Mouse (Mus musculus): ENCODE results near the gene Akt3. TPM values are rescaled to one million over a fixed set of nuclear protein-coding genes. Genes with fewer than 3 reads are reported as not detected.

Gene Akt3
- polyA plus RNA-seq, 1 experiment from 2014 or later: 9.8 TPM

DNA sequence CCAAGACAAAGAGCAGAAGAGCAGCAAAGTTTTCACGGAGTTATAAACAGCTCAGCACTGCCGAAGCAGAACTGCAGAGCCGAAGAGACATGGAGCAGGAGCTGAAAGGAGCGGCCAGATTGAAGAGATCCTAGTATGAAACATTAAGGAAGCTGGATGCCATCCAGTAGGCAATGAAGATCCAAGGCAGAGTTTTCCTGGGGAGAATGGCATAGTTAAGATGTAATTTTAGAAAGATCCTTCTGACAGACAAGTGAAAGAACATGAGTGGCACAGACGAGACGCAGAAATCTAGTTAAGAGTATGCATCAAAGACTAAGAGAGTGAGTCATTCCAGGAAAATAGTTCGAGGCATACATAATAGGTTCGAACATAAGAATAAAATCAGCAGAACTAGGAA, 131.3 kb downstream of the Akt3 start:
- Histone ChIP-seq H3K4me2 (replicated peaks) (no peak overlapping the region), H3K9me3 (no peaks in the 10 kb centered on the region), H3K27me3 (no peaks in the 10 kb centered on the region), H3K27ac (no peak overlapping the region), H3K4me1 (no peaks in the 10 kb centered on the region), H3K9ac (no peak overlapping the region), H3K4me3 (no peak overlapping the region), H3K36me3 (no peaks in the 10 kb centered on the region)
- no peak for ATAC-seq (ENCODE audit: insufficient number of reproducible peaks, insufficient read depth, low FRiP score, low TSS enrichment)
- WGBS: 79% methylated on average over 8 of the region's 8 CpGs

DNA sequence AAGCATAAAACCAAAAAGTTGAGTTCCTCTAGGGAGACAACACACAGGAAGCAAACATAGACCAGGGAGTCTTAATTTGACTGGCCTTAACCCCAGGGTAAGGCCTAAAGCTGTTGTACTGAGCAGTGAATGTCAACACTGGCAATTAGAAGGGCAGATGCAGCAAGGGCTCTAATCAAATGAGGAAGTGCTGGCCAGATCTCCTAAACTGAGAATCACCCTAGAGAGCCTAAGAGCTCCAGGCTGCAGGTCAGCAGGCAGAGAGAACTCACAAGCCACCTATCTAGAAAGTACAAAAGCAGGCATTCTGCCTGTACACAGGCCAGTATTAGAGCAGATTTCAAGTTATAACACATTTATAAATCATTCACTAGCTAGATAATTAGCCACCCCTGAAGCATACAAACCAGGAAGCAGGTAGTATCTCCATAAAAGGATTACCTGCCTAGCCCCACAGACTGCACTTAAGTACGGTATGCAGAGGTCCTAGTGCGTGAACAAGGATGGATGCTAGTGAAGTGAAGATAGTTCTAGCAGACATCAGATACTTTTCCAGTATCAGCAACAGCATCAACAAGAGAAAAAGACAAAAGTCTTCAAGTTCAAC, 147.2 kb downstream of the Akt3 start:
- no peaks in the 10 kb centered on the region for H3K36me3 ChIP-seq
- H3K4me3 ChIP-seq: no peak overlapping the region
- H3K9me3 ChIP-seq: no peaks in the 10 kb centered on the region
- H3K27me3 ChIP-seq: no peaks in the 10 kb centered on the region
- no peak overlapping the region for H3K9ac ChIP-seq
- H3K27ac ChIP-seq: no peak overlapping the region
- WGBS: 88% methylated on average over 2 of the region's 2 CpGs
- no peak overlapping the region for H3K4me2 ChIP-seq (replicated peaks)
- H3K4me1 ChIP-seq: no peaks in the 10 kb centered on the region
- no peak for ATAC-seq (ENCODE audit: insufficient number of reproducible peaks, insufficient read depth, low FRiP score, low TSS enrichment)

DNA sequence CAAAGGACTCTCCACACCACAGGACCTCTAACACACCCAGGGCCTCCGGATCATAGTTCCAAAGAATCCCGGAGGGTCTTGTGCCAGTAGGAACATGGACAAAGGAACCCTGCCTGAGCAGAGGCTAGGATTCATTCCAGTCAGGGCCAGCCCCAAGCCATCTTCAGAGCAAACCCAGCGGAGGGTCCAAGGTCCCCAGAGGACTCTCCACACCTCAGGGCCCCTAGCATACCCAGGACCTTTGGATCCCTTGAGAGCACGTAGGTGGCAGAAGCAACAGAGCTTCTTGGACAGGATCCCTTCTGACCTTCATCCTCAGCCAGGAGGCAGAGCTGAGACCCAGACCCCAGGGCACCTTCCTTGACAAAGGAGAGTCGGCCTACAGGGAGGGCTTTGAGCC, 167.5 kb downstream of the Akt3 start:
- no peak overlapping the region for H3K27ac ChIP-seq
- 86% methylated on average over 5 of the region's 5 CpGs for WGBS
- ATAC-seq (ENCODE audit: insufficient number of reproducible peaks, insufficient read depth, low FRiP score, low TSS enrichment): no peak

DNA sequence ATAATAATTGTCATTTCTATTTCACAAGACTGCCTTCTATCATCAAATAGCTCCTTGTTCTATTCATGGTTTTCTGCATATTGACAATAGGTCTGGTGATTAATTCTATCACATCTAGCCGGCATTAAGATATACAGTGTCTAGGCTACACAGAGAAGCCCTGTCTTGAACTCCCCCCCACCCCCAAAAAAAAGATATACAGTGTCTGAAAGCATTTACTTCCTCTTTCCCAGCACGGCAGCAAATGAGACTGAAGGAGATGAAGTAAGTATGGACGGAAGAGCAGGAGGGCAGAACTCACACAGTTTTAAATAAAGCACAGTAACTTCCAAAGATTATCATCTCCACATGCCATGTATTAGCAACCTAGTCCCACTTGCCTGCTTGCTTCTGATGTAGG, 168.5 kb downstream of the Akt3 start:
- Histone ChIP-seq H3K4me1 (no peaks in the 10 kb centered on the region), H3K36me3 (no peaks in the 10 kb centered on the region), H3K9ac (no peak overlapping the region), H3K27ac (no peak overlapping the region), H3K9me3 (no peaks in the 10 kb centered on the region), H3K4me3 (no peak overlapping the region), H3K4me2 (replicated peaks) (no peak overlapping the region), H3K27me3 (no peaks in the 10 kb centered on the region)
- ATAC-seq (ENCODE audit: insufficient number of reproducible peaks, insufficient read depth, low FRiP score, low TSS enrichment): no peak
- WGBS: 69% methylated on average over 3 of the region's 3 CpGs

More for the DNA sequence above, 167.5 kb downstream of the Akt3 start:
- no peaks in the 10 kb centered on the region for H3K9me3 ChIP-seq
- H3K4me2 ChIP-seq (replicated peaks): no peak overlapping the region
- no peaks in the 10 kb centered on the region for H3K4me1 ChIP-seq
- H3K4me3 ChIP-seq: no peak overlapping the region
- H3K27me3 ChIP-seq: no peaks in the 10 kb centered on the region
- H3K36me3 ChIP-seq: no peaks in the 10 kb centered on the region; the same call in 1 of the 2 replicates
- no peak overlapping the region for H3K9ac ChIP-seq

DNA sequence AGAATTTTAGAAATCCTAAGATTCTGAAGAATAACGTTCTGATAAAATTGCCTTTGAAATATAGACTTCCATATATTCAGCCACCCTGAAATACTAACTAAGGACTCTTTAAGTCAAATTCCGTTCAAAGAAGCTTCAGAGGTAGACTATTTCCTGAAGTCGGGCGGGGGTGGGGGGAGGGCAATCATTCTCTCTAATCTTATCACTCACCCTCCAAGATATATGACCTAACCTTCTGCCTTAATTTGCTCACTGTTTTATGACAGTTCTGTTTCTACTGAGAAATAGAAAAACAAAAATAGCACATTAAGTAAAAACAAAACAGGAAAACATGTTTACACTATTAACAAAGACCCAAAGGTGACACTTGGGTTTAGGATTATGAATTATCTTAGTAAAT, 169.0 kb downstream of the Akt3 start:
- H3K36me3 ChIP-seq: no peaks in the 10 kb centered on the region
- H3K9me3 ChIP-seq: no peaks in the 10 kb centered on the region
- no peaks in the 10 kb centered on the region for H3K27me3 ChIP-seq
- ATAC-seq (ENCODE audit: insufficient number of reproducible peaks, insufficient read depth, low FRiP score, low TSS enrichment): no peak
- no peak overlapping the region for H3K4me2 ChIP-seq (replicated peaks)
- 79% methylated on average over 4 of the region's 4 CpGs for WGBS
- H3K4me3 ChIP-seq: no peak overlapping the region
- no peaks in the 10 kb centered on the region for H3K4me1 ChIP-seq
- no peak overlapping the region for H3K27ac ChIP-seq
- no peak overlapping the region for H3K9ac ChIP-seq

DNA sequence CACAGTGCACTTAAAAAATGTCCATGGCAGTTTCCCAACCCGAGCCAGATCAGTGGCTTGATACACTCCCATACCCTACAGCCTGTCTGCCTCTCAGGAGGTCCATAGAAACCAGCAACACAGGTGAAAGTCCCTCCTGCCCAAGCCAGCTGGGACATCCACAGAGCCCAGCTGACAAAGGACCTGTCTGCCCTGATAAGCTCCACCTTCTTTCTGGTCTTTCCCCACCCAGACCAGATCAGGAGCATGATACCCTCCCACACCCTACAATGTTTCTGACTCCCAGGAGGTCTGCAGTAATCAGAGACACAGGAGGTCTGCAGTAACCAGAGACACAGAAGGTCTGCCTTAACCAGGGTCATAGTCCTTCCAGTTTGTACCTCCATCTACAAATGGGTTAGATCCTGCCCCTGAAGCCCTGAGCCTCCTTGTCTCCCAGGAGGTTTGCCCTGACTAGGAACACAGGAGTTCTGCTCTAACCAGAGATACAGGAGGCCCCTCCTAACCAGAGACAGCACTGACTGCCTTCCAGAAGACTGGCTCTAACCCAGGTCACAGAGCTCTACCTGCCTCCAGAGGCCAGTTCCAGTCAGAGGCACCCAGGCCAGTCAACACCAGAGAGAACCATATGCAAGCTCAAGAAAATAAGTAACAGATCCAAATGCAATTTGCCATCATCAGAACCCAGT, 175.9 kb downstream of the Akt3 start:
- 88% methylated on average over 1 of the region's 1 CpGs for WGBS
- H3K4me2 ChIP-seq (replicated peaks): no peak overlapping the region
- ATAC-seq (ENCODE audit: insufficient number of reproducible peaks, insufficient read depth, low FRiP score, low TSS enrichment): no peak

DNA sequence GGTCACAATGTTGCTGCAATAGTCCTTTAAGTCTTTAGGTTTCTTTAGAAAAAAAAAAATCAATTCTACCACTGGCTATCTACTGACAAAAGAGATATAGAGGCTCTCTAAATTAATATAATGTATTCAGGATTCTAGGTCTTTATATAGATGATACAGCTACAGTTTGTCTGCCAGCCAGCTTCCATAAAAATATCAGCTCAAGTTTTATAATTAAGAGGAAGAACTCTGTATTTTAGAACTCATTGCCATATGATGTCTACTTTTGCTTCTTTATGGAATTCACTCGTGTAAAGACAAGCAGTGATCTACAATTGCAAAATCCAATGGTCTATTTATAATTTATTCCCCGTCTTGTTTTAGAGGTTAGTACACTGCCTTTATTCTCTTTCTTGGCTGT, 188.8 kb downstream of the Akt3 start:
- Histone ChIP-seq H3K9me3 (no peaks in the 10 kb centered on the region), H3K27ac (no peak overlapping the region), H3K4me2 (replicated peaks) (no peak overlapping the region), H3K9ac (no peak overlapping the region), H3K27me3 (no peaks in the 10 kb centered on the region), H3K4me1 (no peaks in the 10 kb centered on the region), H3K4me3 (no peak overlapping the region), H3K36me3 (no peaks in the 10 kb centered on the region)
- no peak for ATAC-seq (ENCODE audit: insufficient number of reproducible peaks, insufficient read depth, low FRiP score, low TSS enrichment)
- 91% methylated on average over 2 of the region's 2 CpGs for WGBS

More for the DNA sequence above, 175.9 kb downstream of the Akt3 start:
- Histone ChIP-seq H3K4me3 (no peak overlapping the region), H3K27me3 (no peaks in the 10 kb centered on the region), H3K9ac (no peak overlapping the region), H3K36me3 (no peaks in the 10 kb centered on the region), H3K27ac (no peak overlapping the region), H3K4me1 (no peaks in the 10 kb centered on the region), H3K9me3 (no peaks in the 10 kb centered on the region)

DNA sequence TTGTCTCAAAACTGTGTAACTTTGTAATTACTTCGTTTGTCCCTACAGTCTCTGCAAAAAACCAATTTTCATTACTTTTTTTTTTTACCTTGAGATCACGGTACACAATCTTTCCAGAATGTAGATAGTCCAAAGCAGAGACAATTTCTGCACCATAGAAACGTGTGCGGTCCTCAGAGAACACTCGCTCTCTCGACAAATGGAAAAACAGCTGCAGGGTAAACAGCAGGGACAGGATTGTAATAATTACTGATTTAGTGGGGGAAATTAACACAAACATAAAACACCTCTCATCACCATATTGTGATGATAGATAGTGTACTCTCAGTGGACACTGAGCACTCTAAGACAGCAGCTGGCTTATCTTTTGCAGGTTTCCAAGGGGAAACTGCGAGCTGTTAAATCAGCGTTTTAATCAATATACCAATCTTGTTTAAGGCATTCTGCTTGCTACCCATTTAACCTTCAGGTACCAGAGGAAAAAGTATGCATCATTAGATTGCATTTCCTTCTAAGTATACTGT, 190.8 kb downstream of the Akt3 start:
- ATAC-seq (ENCODE audit: insufficient number of reproducible peaks, insufficient read depth, low FRiP score, low TSS enrichment): no peak
- WGBS: 81% methylated on average over 8 of the region's 8 CpGs
- Histone ChIP-seq H3K36me3 (no peaks in the 10 kb centered on the region), H3K27me3 (no peaks in the 10 kb centered on the region), H3K4me2 (replicated peaks) (no peak overlapping the region), H3K9me3 (no peaks in the 10 kb centered on the region), H3K4me3 (no peak overlapping the region), H3K27ac (no peak overlapping the region), H3K9ac (no peak overlapping the region), H3K4me1 (no peaks in the 10 kb centered on the region)

DNA sequence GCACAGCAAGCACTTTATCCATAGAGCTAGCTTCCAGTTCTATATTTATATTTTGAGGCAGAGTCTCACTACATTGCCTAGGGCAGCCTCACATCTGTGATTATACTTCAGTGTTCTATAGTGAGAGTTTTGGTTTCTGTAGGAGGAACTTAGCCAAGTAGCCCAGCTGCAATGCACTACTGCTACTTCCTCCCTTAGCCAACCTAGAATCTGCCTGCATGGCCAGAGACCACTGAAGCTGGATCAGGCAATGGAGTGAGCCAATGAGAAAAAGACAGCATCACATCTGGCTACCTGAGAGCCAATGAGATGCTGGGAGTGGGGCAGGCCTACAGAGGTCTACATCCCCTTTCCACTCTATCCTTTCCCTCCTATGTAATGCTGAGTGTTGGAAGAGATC, 192.3 kb downstream of the Akt3 start:
- Histone ChIP-seq H3K4me1 (no peaks in the 10 kb centered on the region), H3K36me3 (no peaks in the 10 kb centered on the region), H3K9me3 (no peaks in the 10 kb centered on the region), H3K9ac (no peak overlapping the region), H3K27ac (no peak overlapping the region), H3K27me3 (no peaks in the 10 kb centered on the region), H3K4me3 (no peak overlapping the region), H3K4me2 (replicated peaks) (no peak overlapping the region)
- no peak for ATAC-seq (ENCODE audit: insufficient number of reproducible peaks, insufficient read depth, low FRiP score, low TSS enrichment)

DNA sequence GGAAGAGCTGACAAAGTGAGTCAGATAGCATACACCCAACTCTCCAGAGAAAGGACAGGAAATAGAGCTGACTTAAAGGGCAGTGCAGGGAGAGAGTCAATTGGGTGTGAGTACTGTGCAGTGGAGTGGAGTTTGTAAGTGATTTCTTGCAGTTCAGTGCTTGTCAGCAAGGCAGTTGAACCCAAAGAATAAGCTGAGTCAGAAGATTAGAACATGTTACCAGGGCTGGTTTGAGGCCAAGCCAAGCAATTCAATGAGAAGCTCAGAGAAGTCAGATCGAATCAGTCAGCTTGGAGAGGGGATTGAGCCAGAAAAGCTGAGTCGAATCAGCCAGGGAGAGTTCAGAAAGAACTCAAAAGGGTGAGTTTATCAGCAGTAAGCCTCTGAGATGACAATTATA, 196.2 kb downstream of the Akt3 start:
- no peak for ATAC-seq (ENCODE audit: insufficient number of reproducible peaks, insufficient read depth, low FRiP score, low TSS enrichment)

DNA sequence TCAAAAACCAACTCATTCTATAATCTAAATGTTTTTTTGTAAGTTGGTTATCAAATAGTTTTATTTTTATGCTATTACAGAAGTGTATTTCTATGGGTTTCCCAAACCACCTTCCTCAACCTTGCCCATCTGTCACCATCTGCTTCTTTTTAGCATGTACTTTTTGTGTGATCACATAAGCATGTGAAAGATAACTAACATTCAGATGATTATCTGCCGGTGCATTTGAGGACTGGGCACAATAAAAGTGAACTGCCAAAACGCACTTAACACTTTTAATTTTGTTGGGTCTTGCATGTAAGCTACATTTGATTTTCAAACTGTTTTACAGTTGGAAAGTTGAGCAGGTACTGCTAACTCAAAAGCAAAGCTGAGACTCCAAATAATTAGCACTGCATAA, 203.1 kb downstream of the Akt3 start:
- Histone ChIP-seq H3K4me3 (no peak overlapping the region), H3K4me1 (no peaks in the 10 kb centered on the region), H3K27me3 (no peaks in the 10 kb centered on the region), H3K27ac (no peak overlapping the region), H3K9ac (no peak overlapping the region), H3K36me3 (0 out of 2 replicates have a peak, but pooled peaks cover 3% of the 10 kb centered on the region), H3K9me3 (no peaks in the 10 kb centered on the region), H3K4me2 (replicated peaks) (no peak overlapping the region)
- ATAC-seq (ENCODE audit: insufficient number of reproducible peaks, insufficient read depth, low FRiP score, low TSS enrichment): no peak
- WGBS: 70% methylated on average over 2 of the region's 2 CpGs

More for the DNA sequence above, 196.2 kb downstream of the Akt3 start:
- H3K9me3 ChIP-seq: no peaks in the 10 kb centered on the region
- H3K4me1 ChIP-seq: no peaks in the 10 kb centered on the region
- H3K9ac ChIP-seq: no peak overlapping the region
- H3K36me3 ChIP-seq: 0 out of 2 replicates have a peak, but pooled peaks cover 3% of the 10 kb centered on the region
- H3K4me2 ChIP-seq (replicated peaks): no peak overlapping the region
- H3K27me3 ChIP-seq: no peaks in the 10 kb centered on the region
- 84% methylated on average over 2 of the region's 2 CpGs for WGBS
- no peak overlapping the region for H3K27ac ChIP-seq
- no peak overlapping the region for H3K4me3 ChIP-seq

DNA sequence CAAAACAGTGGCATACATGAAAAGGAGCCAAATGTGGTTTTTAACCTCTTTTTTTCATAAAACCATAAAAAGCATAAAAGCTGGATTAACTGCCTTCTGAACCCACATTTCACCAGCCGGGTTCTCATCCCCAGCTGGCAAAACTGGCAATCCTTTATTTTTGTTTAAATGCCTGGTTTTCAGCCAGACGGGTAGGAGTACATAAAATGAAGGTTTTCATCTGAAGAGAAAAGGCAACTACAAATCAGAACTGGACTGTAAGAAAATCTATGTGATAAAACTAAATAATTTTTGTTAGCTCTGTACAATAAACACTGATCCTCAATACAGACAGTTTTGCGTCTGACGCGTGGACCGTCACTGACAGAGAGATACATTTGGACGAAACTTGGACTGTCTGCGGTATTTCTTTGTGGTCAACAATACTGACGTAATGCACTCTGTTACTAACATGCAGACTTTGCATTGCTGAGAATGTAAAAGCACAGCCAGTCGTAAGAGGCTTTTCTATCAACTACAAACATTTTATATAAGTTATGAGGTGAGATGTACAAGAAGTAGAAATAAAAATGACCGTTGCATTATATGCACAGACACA, 206.5 kb downstream of the Akt3 start:
- Histone ChIP-seq H3K4me1 (no peaks in the 10 kb centered on the region), H3K4me3 (no peak overlapping the region), H3K4me2 (replicated peaks) (no peak overlapping the region), H3K27ac (no peak overlapping the region), H3K9ac (no peak overlapping the region), H3K36me3 (no peaks in the 10 kb centered on the region), H3K27me3 (no peaks in the 10 kb centered on the region), H3K9me3 (no peaks in the 10 kb centered on the region)
- 87% methylated on average over 11 of the region's 11 CpGs for WGBS
- ATAC-seq (ENCODE audit: insufficient number of reproducible peaks, insufficient read depth, low FRiP score, low TSS enrichment): no peak
